28 mouse cellular contexts compared by ENCODE assay signal in the genomic region with DNA sequence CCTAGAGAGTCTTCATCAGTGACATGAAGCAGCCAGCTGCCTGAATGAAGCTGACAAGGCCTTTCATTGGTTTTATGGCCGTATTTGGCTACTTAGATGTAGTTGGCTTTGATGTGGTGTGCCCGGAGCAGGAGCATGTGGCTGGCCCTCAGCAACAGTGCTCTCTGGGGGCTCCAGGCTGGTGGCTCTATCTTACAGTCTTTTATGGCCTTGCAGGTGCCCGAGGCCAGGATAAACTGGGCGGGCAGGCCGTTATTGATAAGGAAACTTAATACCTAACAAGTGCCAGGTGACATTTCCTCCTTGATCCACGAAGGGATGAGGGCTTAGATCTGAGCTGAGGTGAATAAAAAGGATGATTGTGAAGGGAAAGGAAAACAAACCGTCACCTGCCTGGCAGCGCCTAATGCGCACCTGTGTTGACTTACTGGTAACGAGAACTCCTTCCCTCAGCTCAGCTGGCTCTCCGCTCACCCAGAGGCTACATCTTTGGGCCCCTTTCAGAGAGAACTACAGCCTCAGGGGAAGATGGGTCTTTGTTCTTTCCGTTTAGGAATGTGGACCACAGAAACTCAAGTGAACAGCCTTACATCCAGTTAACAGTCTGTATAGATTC. TPM values are rescaled to one million over a fixed set of nuclear protein-coding genes. Genes with fewer than 3 reads are reported as not detected.
A peak's percentile ranks its signal among the peaks of the same experiment; 100 is the strongest.
DNase-seq lines count a peak whose midpoint lies in the region; ATAC-seq and TF ChIP-seq lines count a peak whose summit lies in the region.
"Had no signal": no experiment of that assay in that cellular context is flagged by ENCODE, and none has a peak within 500 bp of the region (broad histone marks: within the 10 kb centered on the region; RNA-seq: fewer than 3 reads in every experiment).

No protein-coding gene starts in this region.

- peaks cover 7% of the 10 kb centered on the region for H3K4me1 ChIP-seq in lung, embryonic 14.5 days (ENCODE audit: insufficient read depth)
- H3K4me1 ChIP-seq in intestine, embryonic 14.5 days (replicated peaks; ENCODE audit: control insufficient read depth, insufficient read depth, low read length), result peaks cover 14% of the 10 kb centered on the region
- H3K4me1 ChIP-seq in intestine, embryonic 16.5 days (ENCODE audit: control insufficient read depth, insufficient read depth, low read length), result peaks cover 18% of the 10 kb centered on the region
- no peaks in the 10 kb centered on the region for H3K4me1 ChIP-seq in forebrain, postnatal 0 days (ENCODE audit: insufficient read depth)

- no peak overlapping the region for H3K4me3 ChIP-seq in lung, embryonic 14.5 days (ENCODE audit: low read depth, low read length)
- no peak overlapping the region for H3K4me3 ChIP-seq in intestine, embryonic 14.5 days (ENCODE audit: low read depth, low read length)
- H3K4me3 ChIP-seq in intestine, embryonic 16.5 days (ENCODE audit: low read length), result no peak overlapping the region
- H3K4me3 ChIP-seq in forebrain, postnatal 0 days (ENCODE audit: low read depth, low read length), result no peak overlapping the region
- H3K4me3 ChIP-seq: embryonic facial prominence, embryonic 12.5 days; erythroblast, embryonic 14.5 days; forebrain, embryonic 12.5 days; forebrain, embryonic 15.5 days; gastrocnemius, adult 2 months; hindbrain, embryonic 10.5 days; hindbrain, embryonic 13.5 days had no signal

- peak overlapping the region; percentile 44 for H3K27ac ChIP-seq in lung, embryonic 14.5 days (ENCODE audit: low read depth)
- no peak overlapping the region for H3K27ac ChIP-seq in intestine, embryonic 14.5 days (ENCODE audit: low read depth)
- peak overlapping the region; percentile 42; the same call in 1 of the 2 replicates for H3K27ac ChIP-seq in intestine, embryonic 16.5 days (ENCODE audit: low read length)
- no peak overlapping the region for H3K27ac ChIP-seq in forebrain, postnatal 0 days (ENCODE audit: low read depth, low read length)
- H3K27ac ChIP-seq: embryonic facial prominence, embryonic 12.5 days; forebrain, embryonic 12.5 days; forebrain, embryonic 15.5 days; gastrocnemius, adult 2 months; hindbrain, embryonic 10.5 days; hindbrain, embryonic 13.5 days had no signal

- intact Hi-C loops in heart, postnatal 14 days (cut with DNase I), result loop anchor here (5.0 kb wide), 1 partner anchor 672 kb away; no protein-coding TSS in a partner anchor

- ATAC-seq in lung, embryonic 14.5 days (ENCODE audit: insufficient read depth), result peak; percentile 39; the same call in 1 of the 2 replicates
- peak; percentile 29; the same call in 1 of the 2 replicates for ATAC-seq in intestine, embryonic 14.5 days (replicated peaks; ENCODE audit: low FRiP score, low TSS enrichment, low read depth)
- ATAC-seq in intestine, embryonic 16.5 days, result peak; percentile 74
- no peak for ATAC-seq in forebrain, postnatal 0 days
- ATAC-seq: forebrain, embryonic 15.5 days; hindbrain, embryonic 16.5 days; inflammation-experienced regulatory T-cells, adult 6 months; Patski had no signal

- H3K27me3 ChIP-seq in lung, embryonic 14.5 days (ENCODE audit: insufficient read depth, low read length), result peaks cover 3% of the 10 kb centered on the region; the same call in 1 of the 2 replicates
- no peaks in the 10 kb centered on the region for H3K27me3 ChIP-seq in intestine, embryonic 14.5 days (replicated peaks; ENCODE audit: control insufficient read depth, insufficient read depth, low read length)
- H3K27me3 ChIP-seq in intestine, embryonic 16.5 days (replicated peaks; ENCODE audit: control insufficient read depth, insufficient read depth, low read length), result no peaks in the 10 kb centered on the region
- H3K27me3 ChIP-seq in forebrain, postnatal 0 days (ENCODE audit: insufficient read depth, low read length), result no peaks in the 10 kb centered on the region
- H3K27me3 ChIP-seq: forebrain, embryonic 12.5 days; forebrain, embryonic 15.5 days had no signal

- peak; percentile 32 for DNase-seq in lung, embryonic 14.5 days
- no peak for DNase-seq in lung, postnatal 25 days (ENCODE audit: low spot score)
- DNase-seq in intestine, embryonic 14.5 days (ENCODE audit: low spot score), result no peak
- DNase-seq in forebrain, postnatal 0 days, result no peak
- DNase-seq in heart, postnatal 14 days, result no peak
- DNase-seq: adrenal gland, postnatal 10 days; adrenal gland, postnatal 36 days; B cell, adult 2 months; cerebellum, adult 18-20 months; cerebellum, adult 9-10 months; cerebellum, postnatal 14 days; gastrocnemius, adult 2 months; gastrocnemius, postnatal 14 days; heart, adult 11 months; heart, postnatal 36 days had no signal

- no peak overlapping the region for H3K9ac ChIP-seq in lung, embryonic 14.5 days
- H3K9ac ChIP-seq in intestine, embryonic 14.5 days (ENCODE audit: low read length), result no peak overlapping the region
- H3K9ac ChIP-seq in intestine, embryonic 16.5 days (ENCODE audit: low read depth, low read length), result no peak overlapping the region
- no peak overlapping the region for H3K9ac ChIP-seq in forebrain, postnatal 0 days
- H3K9ac ChIP-seq: embryonic facial prominence, embryonic 12.5 days; forebrain, embryonic 12.5 days; forebrain, embryonic 15.5 days; hindbrain, embryonic 13.5 days had no signal

- no peak for TF ChIP-seq CTCF in lung, embryonic 14.5 days (IDR thresholded peaks at IDR 0.05; ENCODE audit: low read depth)
- no peak for TF ChIP-seq CTCF in forebrain, postnatal 0 days (IDR thresholded peaks at IDR 0.05; ENCODE audit: low read depth)

- H3K9me3 ChIP-seq in lung, embryonic 14.5 days (ENCODE audit: low read depth, low read length), result no peaks in the 10 kb centered on the region
- H3K9me3 ChIP-seq in intestine, embryonic 14.5 days (ENCODE audit: control insufficient read depth, low read length), result no peaks in the 10 kb centered on the region
- no peaks in the 10 kb centered on the region for H3K9me3 ChIP-seq in intestine, embryonic 16.5 days (ENCODE audit: control insufficient read depth, low read length)
- H3K9me3 ChIP-seq in forebrain, postnatal 0 days (ENCODE audit: low read length), result no peaks in the 10 kb centered on the region
- H3K9me3 ChIP-seq: embryonic facial prominence, embryonic 12.5 days; forebrain, embryonic 12.5 days; forebrain, embryonic 15.5 days; hindbrain, embryonic 10.5 days; hindbrain, embryonic 13.5 days had no signal

- no peak overlapping the region for H3K4me2 ChIP-seq in lung, embryonic 14.5 days
- H3K4me2 ChIP-seq in intestine, embryonic 14.5 days (ENCODE audit: low read length), result no peak overlapping the region
- H3K4me2 ChIP-seq in intestine, embryonic 16.5 days (ENCODE audit: low read depth, low read length), result no peak overlapping the region
- no peak overlapping the region for H3K4me2 ChIP-seq in forebrain, postnatal 0 days (ENCODE audit: low read depth)
- H3K4me2 ChIP-seq: embryonic facial prominence, embryonic 12.5 days; forebrain, embryonic 12.5 days; forebrain, embryonic 15.5 days; heart, embryonic 11.5 days; hindbrain, embryonic 13.5 days had no signal

- WGBS in lung, embryonic 14.5 days, result 43% methylated on average over 12 of the region's 12 CpGs
- 49% methylated on average over 12 of the region's 12 CpGs for WGBS in intestine, embryonic 14.5 days
- WGBS in intestine, embryonic 16.5 days, result 46% methylated on average over 12 of the region's 12 CpGs
- WGBS in forebrain, postnatal 0 days, result 72% methylated on average over 12 of the region's 12 CpGs

- H3K36me3 ChIP-seq in lung, embryonic 14.5 days (ENCODE audit: insufficient read depth), result no peaks in the 10 kb centered on the region
- no peaks in the 10 kb centered on the region for H3K36me3 ChIP-seq in intestine, embryonic 14.5 days (ENCODE audit: control insufficient read depth, insufficient read depth, low read length)
- H3K36me3 ChIP-seq in intestine, embryonic 16.5 days (ENCODE audit: control insufficient read depth, insufficient read depth, low read length), result no peaks in the 10 kb centered on the region
- H3K36me3 ChIP-seq in forebrain, postnatal 0 days (ENCODE audit: insufficient read depth), result no peaks in the 10 kb centered on the region
- H3K36me3 ChIP-seq: embryonic facial prominence, embryonic 12.5 days; forebrain, embryonic 12.5 days; forebrain, embryonic 15.5 days; G1E; hindbrain, embryonic 10.5 days; hindbrain, embryonic 13.5 days had no signal

RNA-seq across cellular contexts. Expression of a gene that starts 30.8 kb away (rescaled TPM):
- polyA plus RNA-seq in lung, embryonic 14.5 days (2014; fragmentation: Nextera tagmentation; extraction: Ambion mirVana), result 4.2 and 7.5 TPM in 2 replicates
- polyA plus RNA-seq in intestine, embryonic 14.5 days (2014; fragmentation: Nextera tagmentation; extraction: Ambion mirVana), result 10.4 and 10.8 TPM in 2 replicates
- polyA plus RNA-seq in intestine, embryonic 16.5 days (2015; fragmentation: Nextera tagmentation; extraction: Ambion mirVana), result 4.5 and 5.1 TPM in 2 replicates
- total RNA-seq in forebrain, postnatal 0 days (2014; rRNA removed), result 10.8 and 19.4 TPM in 2 replicates
- polyA plus RNA-seq in forebrain, postnatal 0 days (2015; fragmentation: Nextera tagmentation; extraction: Ambion mirVana), result 1.2 and 2.1 TPM in 2 replicates
- 1 to 10 TPM; 1.9 to 2.5 TPM for total RNA-seq in heart, postnatal 14 days (2021)
- total RNA-seq: CH12.LX, G1E had no signal
- polyA plus RNA-seq: erythroblast, embryonic 14.5 days; G1E had no signal

RNA-seq across cellular contexts. Expression of a gene that starts 44.4 kb away (rescaled TPM):
- 78.5 and 92.5 TPM in 2 replicates for polyA plus RNA-seq in lung, embryonic 14.5 days (2014; fragmentation: Nextera tagmentation; extraction: Ambion mirVana)
- polyA plus RNA-seq in intestine, embryonic 14.5 days (2014; fragmentation: Nextera tagmentation; extraction: Ambion mirVana), result 184 and 222 TPM in 2 replicates
- polyA plus RNA-seq in intestine, embryonic 16.5 days (2015; fragmentation: Nextera tagmentation; extraction: Ambion mirVana), result 117 and 122 TPM in 2 replicates
- total RNA-seq in forebrain, postnatal 0 days (2014; rRNA removed), result 4.8 and 5.8 TPM in 2 replicates
- 4.4 and 4.7 TPM in 2 replicates for polyA plus RNA-seq in forebrain, postnatal 0 days (2015; fragmentation: Nextera tagmentation; extraction: Ambion mirVana)
- total RNA-seq in heart, postnatal 14 days (2021), result 10 to 100 TPM; 43.6 to 48.6 TPM
- polyA plus RNA-seq: G1E had no signal

Comparison
In these comparisons a context has a peak if more than half of its experiments do, and no peak if none do; other contexts are left out.
1. H3K27ac ChIP-seq: peak in lung, embryonic 14.5 days (single experiment) and intestine, embryonic 16.5 days (single experiment); none in intestine, embryonic 14.5 days (single experiment) and forebrain, postnatal 0 days (single experiment).
2. RNA of a gene that starts 44.4 kb away (polyA plus RNA-seq): 184 to 222 TPM in intestine, embryonic 14.5 days, 117 to 122 TPM in intestine, embryonic 16.5 days and 78.5 to 92.5 TPM in lung, embryonic 14.5 days; 4.4 to 4.7 TPM in forebrain, postnatal 0 days; every median in the first group is over 10 times any median in the second.